Mouse (Mus musculus) thymus, adult 2 months (tissue): ENCODE results near the gene Gclm. TPM values are rescaled to one million over a fixed set of nuclear protein-coding genes. Genes with fewer than 3 reads are reported as not detected.

Experiments used
- DNase-seq: peaks from one replicate; pipeline ENCODE4 v3.0.0; 2021
- H3K27ac ChIP-seq: fragments of 200-500 bp; 2 replicates; pipeline ENCODE4 v1.5.1; 2012; ENCODE audit warnings: low read length, control low read depth; ENCODE audit not compliant: control insufficient read depth, insufficient read depth
- H3K27me3 ChIP-seq: fragments of 200-500 bp; 2 replicates; pipeline ENCODE4 v1.6.1; 2012; ENCODE audit warnings: mild to moderate bottlenecking, low read length, moderate library complexity, mixed read lengths; ENCODE audit not compliant: control insufficient read depth, insufficient read depth
- H3K36me3 ChIP-seq: fragments of 200-500 bp; 2 replicates; pipeline ENCODE4 v1.6.1; 2012; ENCODE audit warnings: mild to moderate bottlenecking, low read length, moderate library complexity; ENCODE audit not compliant: control insufficient read depth, insufficient read depth
- H3K4me1 ChIP-seq: fragments of 200-500 bp; replicated peaks from 2 replicates; pipeline ENCODE4 v1.6.1; 2012; ENCODE audit warnings: low read length; ENCODE audit not compliant: control insufficient read depth, insufficient read depth
- H3K4me3 ChIP-seq: fragments of 200-500 bp; 2 replicates; pipeline ENCODE4 v1.5.1; 2012; ENCODE audit warnings: mild to moderate bottlenecking, low read length, control low read depth, moderate library complexity; ENCODE audit not compliant: control insufficient read depth, insufficient read depth
- CTCF ChIP-seq: fragments of 200-500 bp; IDR thresholded peaks from 2 replicates; pipeline ENCODE4 v1.5.1; 2012; ENCODE audit warnings: mild to moderate bottlenecking, control low read depth, low read length, moderate library complexity, borderline replicate concordance; ENCODE audit not compliant: control insufficient read depth, poor library complexity, insufficient read depth; ENCODE audit errors: extremely low read depth
- POLR2A ChIP-seq: fragments of 200-500 bp; IDR thresholded peaks from 2 replicates; pipeline ENCODE4 v1.6.1; 2012; ENCODE audit warnings: mild to moderate bottlenecking, low read length, control low read depth, moderate library complexity; ENCODE audit not compliant: control insufficient read depth, poor library complexity, insufficient read depth; ENCODE audit errors: extremely low read depth
- WGBS: fragments of 180-500 bp; shearing (Covaris S2); methylation state at CpG from one replicate; pipeline ENCODE4 v1.1.7; 2018; 5-methylcytosine and 5-hydroxymethylcytosine counted together
- polyA plus RNA-seq: library from polyadenylated mRNA; depleted of rRNA; stranded (reverse); fragments of >200 nt; gene quantifications from 2 replicates; pipeline ENCODE4 v1.2.3, GENCODE M21; 2012

Gclm gene
- polyA plus RNA-seq, 1 experiment = 32.5 TPM

DNA sequence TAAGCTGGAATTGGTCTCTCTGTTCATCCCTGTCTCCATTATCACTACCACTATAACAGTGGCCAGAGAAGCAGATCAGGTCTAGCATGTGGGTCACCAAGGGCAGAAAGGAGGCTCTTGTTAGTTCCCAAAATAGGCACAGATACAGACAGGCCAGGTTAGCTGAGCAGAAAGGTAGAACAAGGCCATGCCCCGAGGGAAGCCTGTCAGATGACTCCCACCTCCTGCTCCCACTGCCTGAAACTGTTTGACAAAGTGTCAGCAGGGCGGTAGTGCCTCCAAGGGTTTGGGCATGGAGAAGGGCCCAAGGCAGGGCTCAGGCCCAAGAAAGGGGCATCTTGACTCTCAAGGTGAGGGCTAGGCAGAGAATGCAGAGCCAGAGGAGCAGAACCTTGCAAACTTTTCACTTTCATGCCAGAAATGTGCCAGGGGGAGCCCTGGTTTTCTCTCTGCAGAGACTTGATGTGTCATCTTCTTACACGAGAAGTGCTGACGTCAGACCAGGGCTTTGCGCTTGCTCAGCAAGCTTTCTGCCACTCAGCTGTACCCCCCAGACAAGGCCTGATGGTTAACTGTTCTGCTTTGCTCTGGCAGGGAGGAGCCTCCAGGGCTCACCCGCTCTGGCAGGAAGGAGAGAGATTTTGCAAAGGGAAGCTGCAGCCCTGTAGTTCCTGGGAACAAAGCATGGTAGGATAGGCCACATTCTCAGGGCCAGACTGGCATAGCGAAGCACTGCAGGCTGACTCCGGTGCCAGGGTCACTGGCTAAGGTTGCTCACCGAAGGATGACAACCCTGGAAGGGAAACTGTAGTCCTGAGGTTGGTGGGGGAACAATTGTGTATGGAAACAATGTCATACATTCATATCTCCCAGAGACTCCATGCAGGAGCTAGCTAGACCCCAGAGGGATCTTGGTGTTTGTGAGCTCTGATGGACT, 55.9 kb downstream of the Gclm start:
- WGBS = 50% methylated on average over 9 of the region's 9 CpGs
- Histone ChIP-seq H3K36me3 (no peaks in the 10 kb centered on the region), H3K4me3 (no peak overlapping the region), H3K27ac (no peak overlapping the region), H3K4me1 (0 out of 2 replicates have a peak, but pooled peaks cover 2% of the 10 kb centered on the region), H3K27me3 (no peaks in the 10 kb centered on the region)
- TF ChIP-seq CTCF (no peak), POLR2A (no peak)
- DNase-seq = peak; percentile 36

DNA sequence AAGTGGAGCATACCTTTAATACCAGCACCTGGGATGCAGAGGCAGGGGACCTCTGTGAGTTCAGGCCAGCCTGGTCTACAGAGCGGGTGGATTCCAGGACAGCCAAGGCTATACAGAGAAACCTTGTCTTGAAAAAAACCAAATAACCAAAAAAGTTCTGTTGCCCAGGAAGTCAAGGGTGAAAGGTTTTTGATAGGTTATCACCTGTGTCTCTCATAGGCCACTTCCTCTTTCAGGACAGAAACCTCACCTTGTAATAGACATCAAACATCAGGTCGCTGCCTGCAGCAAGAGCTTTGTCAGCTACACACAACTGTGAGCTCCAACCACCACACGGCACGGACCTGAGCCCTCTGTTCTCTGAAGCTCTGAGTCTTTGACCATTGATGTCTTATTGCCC, 59.2 kb downstream of the Gclm start:
- peaks cover 2% of the 10 kb centered on the region; the same call in 1 of the 2 replicates for H3K4me1 ChIP-seq
- no peak for DNase-seq
- whole genome bisulfite sequencing = 59% methylated on average over 4 of the region's 4 CpGs
- no peaks in the 10 kb centered on the region for H3K27me3 ChIP-seq
- no peaks in the 10 kb centered on the region for H3K36me3 ChIP-seq
- H3K27ac ChIP-seq = no peak overlapping the region
- no peak overlapping the region for H3K4me3 ChIP-seq
- TF ChIP-seq CTCF (no peak), POLR2A (no peak)

DNA sequence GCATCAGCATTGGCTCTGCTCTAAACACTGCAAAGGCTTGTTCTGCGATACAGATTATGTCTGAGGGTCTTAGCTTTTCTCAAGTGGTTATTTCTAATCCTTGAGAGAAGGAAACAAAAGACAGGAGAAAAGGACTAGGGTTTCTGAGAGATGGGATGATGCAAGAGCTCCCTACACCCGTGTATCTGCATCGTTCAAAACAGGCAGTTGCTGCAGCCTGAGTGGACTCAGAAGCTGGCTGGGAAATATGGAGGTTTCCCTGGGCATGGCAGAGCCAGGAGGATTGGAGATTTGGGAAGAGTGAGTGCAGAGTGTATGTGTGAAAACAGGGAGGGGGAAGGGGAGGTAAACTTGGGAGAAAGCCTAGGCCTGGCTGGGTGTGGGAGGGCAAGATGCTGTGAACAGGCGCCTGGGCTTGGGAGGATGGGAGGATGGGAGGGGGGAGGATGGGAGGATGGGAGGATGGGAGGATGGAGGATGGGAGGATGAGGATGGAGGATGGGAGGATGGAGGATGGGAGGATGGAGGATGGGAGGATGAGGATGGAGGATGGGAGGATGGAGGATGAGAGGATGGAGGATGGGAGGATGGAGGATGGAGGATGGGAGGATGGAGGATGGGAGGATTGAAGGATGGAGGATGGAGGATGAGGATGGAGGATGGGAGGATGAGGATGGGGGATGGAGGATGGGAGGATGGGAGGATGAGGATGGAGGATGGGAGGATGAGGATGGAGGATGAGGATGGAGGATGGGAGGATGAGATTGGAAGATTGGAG, 62.7 kb downstream of the Gclm start:
- no peak overlapping the region for H3K4me3 ChIP-seq
- H3K4me1 ChIP-seq = no peaks in the 10 kb centered on the region; the same call in 1 of the 2 replicates
- TF ChIP-seq POLR2A (no peak), CTCF (no peak)
- H3K27ac ChIP-seq = no peak overlapping the region
- 62% methylated on average over 4 of the region's 4 CpGs for WGBS
- H3K27me3 ChIP-seq = no peaks in the 10 kb centered on the region
- no peak for DNase-seq
- H3K36me3 ChIP-seq = no peaks in the 10 kb centered on the region

DNA sequence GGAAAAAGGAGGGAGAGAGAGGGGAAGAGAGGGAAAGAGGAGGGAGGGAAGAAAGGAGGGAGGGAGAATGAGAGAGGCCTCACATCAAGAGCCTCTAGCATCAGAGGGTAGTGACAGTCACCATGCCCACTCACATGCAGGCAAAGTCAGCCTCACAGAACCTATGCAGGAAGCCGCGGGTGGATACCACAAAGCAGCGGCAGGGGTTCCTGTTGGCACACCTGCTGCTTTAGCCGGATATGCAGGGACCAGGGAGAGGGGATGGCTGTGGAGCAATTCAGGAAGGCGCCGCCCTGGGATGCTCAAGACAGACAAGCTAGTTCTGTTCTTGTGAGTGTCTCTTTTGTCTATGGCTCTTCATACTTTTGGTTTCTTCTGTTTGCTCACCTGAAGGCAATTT, 63.6 kb downstream of the Gclm start:
- no peak for DNase-seq
- no peaks in the 10 kb centered on the region for H3K27me3 ChIP-seq
- no peaks in the 10 kb centered on the region; the same call in 1 of the 2 replicates for H3K4me1 ChIP-seq
- no peak overlapping the region for H3K4me3 ChIP-seq
- WGBS = 4% methylated on average over 6 of the region's 6 CpGs
- no peak for TF ChIP-seq CTCF
- no peak for TF ChIP-seq POLR2A
- no peaks in the 10 kb centered on the region for H3K36me3 ChIP-seq
- no peak overlapping the region for H3K27ac ChIP-seq

DNA sequence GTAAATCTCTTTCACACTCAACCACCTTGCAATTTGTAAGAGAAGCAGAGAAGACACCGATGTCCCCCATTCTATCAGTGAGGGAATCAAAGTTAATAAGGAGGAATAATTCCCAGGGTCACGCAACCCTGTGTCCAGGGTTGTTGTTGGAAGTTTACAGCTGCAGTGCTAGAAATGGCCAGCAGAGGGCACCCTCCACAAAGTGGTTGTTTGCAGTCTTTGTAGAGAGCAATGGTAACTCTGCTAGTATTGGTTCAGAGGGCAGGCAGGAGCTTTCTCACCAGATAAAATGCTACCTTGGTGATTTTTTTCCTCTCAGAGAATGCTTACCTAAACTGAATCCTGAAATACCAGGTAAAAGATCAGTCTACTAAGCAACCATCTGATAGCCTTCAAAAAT, 66.7 kb downstream of the Gclm start:
- 24% methylated on average over 2 of the region's 2 CpGs for WGBS

DNA sequence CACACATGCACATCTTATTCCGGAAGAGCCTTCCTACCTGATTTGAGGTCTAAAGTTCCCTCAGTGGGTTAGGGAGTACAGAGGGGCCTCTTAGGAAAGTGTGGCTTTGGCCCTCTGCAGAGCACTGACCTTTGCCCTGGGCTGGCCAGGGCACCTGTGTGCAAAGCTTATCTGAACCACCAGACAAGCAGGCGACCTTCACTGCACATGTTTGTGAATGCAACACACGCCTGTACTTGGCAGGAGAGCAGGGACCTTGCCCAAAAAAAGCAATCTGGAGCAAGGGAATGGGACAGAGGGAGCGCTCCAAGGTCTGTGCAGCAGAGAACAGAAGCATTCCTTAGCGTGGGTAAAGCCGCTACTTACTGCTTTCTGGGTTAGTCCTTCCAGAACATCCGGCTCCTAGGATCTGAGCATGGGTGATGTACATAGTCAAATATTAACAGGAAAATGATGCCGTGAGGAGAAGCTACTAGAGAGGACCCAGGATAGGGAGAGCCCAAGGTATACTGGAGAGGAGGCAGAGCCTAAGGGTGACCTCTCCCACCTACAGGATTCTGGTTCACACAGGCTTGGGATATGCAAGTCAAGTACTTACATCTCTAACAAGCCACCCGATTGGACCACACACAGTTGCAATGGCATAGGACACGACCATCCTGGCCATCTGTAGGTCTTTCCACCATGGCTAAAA, 67.7 kb downstream of the Gclm start:
- H3K4me1 ChIP-seq = no peaks in the 10 kb centered on the region; the same call in 1 of the 2 replicates
- TF ChIP-seq POLR2A (no peak), CTCF (no peak)
- no peak overlapping the region for H3K27ac ChIP-seq
- H3K27me3 ChIP-seq = no peaks in the 10 kb centered on the region
- WGBS = 95% methylated on average over 10 of the region's 10 CpGs
- no peak overlapping the region for H3K4me3 ChIP-seq
- no peak for DNase-seq
- H3K36me3 ChIP-seq = no peaks in the 10 kb centered on the region

More for the DNA sequence above, 66.7 kb downstream of the Gclm start:
- Histone ChIP-seq H3K27ac (no peak overlapping the region), H3K27me3 (no peaks in the 10 kb centered on the region), H3K4me1 (no peaks in the 10 kb centered on the region; the same call in 1 of the 2 replicates), H3K4me3 (no peak overlapping the region), H3K36me3 (no peaks in the 10 kb centered on the region)
- peak; percentile 72 for DNase-seq
- TF ChIP-seq POLR2A (no peak), CTCF (no peak)
